Mouse (Mus musculus) megakaryocyte, embryonic 14.5 days (primary cell): Measurements from ENCODE around the gene Cdkl1. TPM values are rescaled to one million over a fixed set of nuclear protein-coding genes. Genes with fewer than 3 reads are reported as not detected.

Experiments
- H3K27me3 ChIP-seq: replicated peaks from 2 replicates; pipeline ENCODE3; 2012; ENCODE audit warnings: inconsistent platforms
- H3K36me3 ChIP-seq: replicated peaks from 2 replicates; pipeline ENCODE3; 2012; ENCODE audit warnings: low read length, inconsistent platforms, mixed read lengths
- H3K4me1 ChIP-seq: 2 replicates; pipeline ENCODE4 v1.6.1; 2012; ENCODE audit warnings: inconsistent platforms
- H3K4me3 ChIP-seq: replicated peaks from 2 replicates; pipeline ENCODE3; 2012; ENCODE audit warnings: moderate library complexity, mild to moderate bottlenecking, inconsistent platforms
- H3K9me3 ChIP-seq: 2 replicates; pipeline ENCODE4 v1.6.1; 2012; ENCODE audit warnings: inconsistent platforms
- FLI1 ChIP-seq: IDR thresholded peaks from 2 replicates; pipeline ENCODE4 v1.6.1; 2012; ENCODE audit warnings: low read length, inconsistent platforms, mixed read lengths
- GATA1 ChIP-seq: IDR thresholded peaks from 3 replicates; pipeline ENCODE4 v1.6.1; 2012; ENCODE audit warnings: mixed read lengths, low read length, inconsistent platforms, borderline replicate concordance
- polyA plus RNA-seq: library from polyadenylated mRNA; stranded (reverse); fragments of >175 nt; gene quantifications from 2 replicates; pipeline ENCODE4 v1.2.3, GENCODE M21; 2012; ENCODE audit warnings: low replicate concordance; ENCODE audit not compliant: insufficient read depth

The Cdkl1 gene
- polyA plus RNA-seq, 1 experiment: not detected

DNA sequence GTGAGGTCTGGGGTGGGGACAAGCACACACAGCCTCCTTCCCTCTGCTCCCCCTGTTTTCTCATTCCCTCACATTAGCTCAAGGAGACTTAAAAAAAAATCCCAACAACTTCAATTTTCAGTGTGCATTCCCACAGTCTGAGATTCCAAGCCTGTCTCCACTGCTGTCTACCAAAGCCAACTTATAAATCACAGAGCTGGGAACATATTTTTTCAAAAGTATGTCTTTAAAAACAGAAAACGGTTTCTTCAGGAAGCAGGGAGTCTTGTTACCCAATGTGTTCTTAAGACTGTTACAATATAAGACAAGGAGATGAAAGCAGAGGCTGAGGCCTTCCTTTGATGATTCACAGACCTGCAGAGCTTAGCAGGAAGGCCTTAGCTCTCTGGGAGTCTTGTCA, 20.9 kb upstream of the Cdkl1 start:
- no peak for TF ChIP-seq GATA1
- no peak for TF ChIP-seq FLI1
- peaks cover 15% of the 10 kb centered on the region for H3K36me3 ChIP-seq
- H3K9me3 ChIP-seq: no peaks in the 10 kb centered on the region
- H3K4me3 ChIP-seq: no peak overlapping the region
- H3K27me3 ChIP-seq: no peaks in the 10 kb centered on the region
- no peaks in the 10 kb centered on the region for H3K4me1 ChIP-seq

DNA sequence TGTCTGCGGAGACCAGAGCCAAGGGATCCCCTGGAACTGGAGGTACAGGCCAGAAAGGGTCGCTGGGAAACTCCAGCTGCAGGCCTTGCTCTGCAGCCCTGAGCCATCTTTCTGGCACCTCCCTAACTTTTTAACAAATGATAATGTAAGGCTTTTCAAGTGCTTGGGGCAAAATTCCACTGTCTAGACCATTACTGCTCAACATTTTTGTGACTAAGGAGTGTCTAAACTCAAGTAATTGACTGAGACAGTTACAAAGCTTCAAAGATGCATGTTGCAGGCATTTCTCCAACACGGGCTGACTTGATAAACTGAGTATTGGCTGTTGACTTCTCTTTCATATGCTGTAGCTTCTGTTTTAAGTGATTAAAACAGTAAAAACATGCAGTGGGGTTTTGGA, 18.4 kb upstream of the Cdkl1 start:
- peaks cover 6% of the 10 kb centered on the region for H3K36me3 ChIP-seq
- no peak overlapping the region for H3K4me3 ChIP-seq
- H3K9me3 ChIP-seq: no peaks in the 10 kb centered on the region
- H3K27me3 ChIP-seq: no peaks in the 10 kb centered on the region
- no peaks in the 10 kb centered on the region for H3K4me1 ChIP-seq
- TF ChIP-seq FLI1 (no peak), GATA1 (no peak)

DNA sequence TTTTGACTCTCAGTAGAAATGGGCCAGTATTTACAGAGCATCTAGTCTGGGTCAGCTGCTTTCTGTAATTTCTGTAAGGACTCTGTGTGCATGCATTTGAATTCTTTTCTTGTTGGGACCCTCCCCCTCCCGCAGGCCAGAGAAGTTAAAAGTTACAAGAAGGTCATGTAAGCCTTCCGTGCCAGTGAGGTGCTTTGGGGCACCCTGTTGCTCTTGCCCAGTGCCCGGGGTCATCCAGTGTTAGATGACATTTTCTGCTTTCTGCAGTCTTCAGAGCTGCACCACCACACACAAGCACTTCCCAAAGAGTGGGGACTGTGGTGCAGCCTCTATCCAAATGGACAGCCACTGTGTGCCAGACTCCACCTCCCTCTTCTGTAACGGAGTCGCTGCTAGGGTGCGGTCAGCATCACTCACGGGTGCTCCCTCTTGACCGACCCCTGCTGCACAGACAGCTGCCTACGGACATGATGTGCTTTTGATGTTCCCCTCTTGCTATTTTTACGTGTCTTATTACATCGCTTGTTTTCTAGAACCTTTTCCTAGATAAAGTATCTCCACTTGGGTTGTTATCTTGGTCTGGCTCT, 16.4 kb upstream of the Cdkl1 start:
- no peak for TF ChIP-seq GATA1
- no peak for TF ChIP-seq FLI1
- peaks cover 2% of the 10 kb centered on the region for H3K36me3 ChIP-seq
- H3K4me1 ChIP-seq: no peaks in the 10 kb centered on the region
- H3K4me3 ChIP-seq: peak overlapping the region; percentile 19
- H3K9me3 ChIP-seq: no peaks in the 10 kb centered on the region
- H3K27me3 ChIP-seq: no peaks in the 10 kb centered on the region

DNA sequence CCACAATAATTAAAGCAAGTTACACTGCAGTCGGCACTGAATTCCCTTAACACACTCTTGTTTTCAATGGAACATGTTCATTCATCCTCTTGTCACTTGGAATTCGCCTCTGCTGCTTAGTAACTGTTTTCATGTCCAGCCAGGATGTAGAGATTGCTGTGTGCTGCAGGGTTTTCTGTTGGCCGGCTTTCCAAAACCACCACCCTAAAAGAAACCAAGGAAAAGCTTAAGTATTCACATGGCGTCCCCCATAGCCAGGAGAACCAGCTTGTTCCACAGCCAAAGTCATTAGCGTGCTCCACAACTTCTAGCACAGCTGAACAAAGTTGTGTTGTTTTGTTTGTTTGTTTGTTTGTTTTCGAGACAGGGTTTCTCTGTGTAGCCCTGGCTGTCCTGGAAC, 14.1 kb upstream of the Cdkl1 start:
- peaks cover 2% of the 10 kb centered on the region for H3K36me3 ChIP-seq
- no peak for TF ChIP-seq GATA1
- TF ChIP-seq FLI1: no peak
- no peaks in the 10 kb centered on the region for H3K27me3 ChIP-seq
- H3K9me3 ChIP-seq: no peaks in the 10 kb centered on the region
- H3K4me1 ChIP-seq: no peaks in the 10 kb centered on the region
- no peak overlapping the region for H3K4me3 ChIP-seq

DNA sequence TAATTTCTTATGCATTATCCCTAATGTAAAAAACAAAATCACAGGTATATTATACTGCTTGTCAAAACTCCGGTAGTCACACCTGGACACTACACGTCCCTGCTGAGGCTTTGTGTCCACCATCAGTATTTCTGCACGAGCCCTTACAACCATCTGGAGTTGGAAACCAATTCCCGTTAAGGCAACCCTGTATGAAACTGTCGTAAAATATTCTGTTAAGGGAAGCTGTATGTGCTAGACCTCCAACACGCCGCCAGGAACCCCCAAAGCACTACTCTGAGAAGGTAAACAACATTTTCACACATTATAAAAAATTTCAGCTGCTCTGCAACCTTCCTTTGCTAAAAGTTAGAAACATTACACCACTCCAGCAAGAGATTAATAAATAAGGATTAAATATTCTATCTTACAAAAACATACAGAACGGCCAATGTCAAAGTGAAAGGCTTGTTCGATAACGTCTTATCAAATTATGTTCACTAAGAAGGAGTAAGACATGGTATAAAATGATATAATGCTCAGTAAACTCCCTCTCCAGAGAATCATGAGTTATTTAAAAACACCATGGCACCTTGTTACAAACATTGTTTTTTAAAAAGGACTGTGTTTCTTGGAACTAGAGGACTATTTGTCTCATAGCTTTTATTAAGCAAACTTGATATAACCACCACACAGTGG, 13.5 kb upstream of the Cdkl1 start:
- no peaks in the 10 kb centered on the region for H3K4me1 ChIP-seq
- no peaks in the 10 kb centered on the region for H3K9me3 ChIP-seq
- H3K27me3 ChIP-seq: no peaks in the 10 kb centered on the region
- peaks cover 2% of the 10 kb centered on the region for H3K36me3 ChIP-seq
- H3K4me3 ChIP-seq: no peak overlapping the region
- TF ChIP-seq GATA1 (no peak), FLI1 (no peak)

DNA sequence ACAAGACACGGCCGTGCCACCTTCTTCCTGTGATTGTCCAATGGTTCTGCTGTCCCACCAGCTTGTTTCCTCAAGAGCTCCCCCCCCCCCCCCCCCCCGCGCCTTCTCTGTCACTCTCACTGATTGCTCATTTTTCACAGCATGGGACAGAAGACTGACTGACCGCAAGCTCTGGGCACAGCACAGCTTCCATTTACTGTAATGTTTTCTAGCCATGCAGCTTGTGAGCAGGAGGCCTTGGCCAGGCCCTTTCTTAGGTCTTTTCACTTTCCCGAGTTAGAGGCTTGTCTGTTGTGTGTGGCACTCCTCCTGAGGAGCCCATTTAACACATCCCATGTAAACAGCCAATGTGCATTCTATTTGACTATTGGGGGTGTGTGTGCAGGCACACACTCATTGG, 12.1 kb upstream of the Cdkl1 start:
- TF ChIP-seq GATA1 (no peak), FLI1 (no peak)
- Histone ChIP-seq H3K9me3 (no peaks in the 10 kb centered on the region), H3K27me3 (peaks cover 3% of the 10 kb centered on the region), H3K4me1 (no peaks in the 10 kb centered on the region), H3K4me3 (no peak overlapping the region), H3K36me3 (peaks cover 2% of the 10 kb centered on the region)

DNA sequence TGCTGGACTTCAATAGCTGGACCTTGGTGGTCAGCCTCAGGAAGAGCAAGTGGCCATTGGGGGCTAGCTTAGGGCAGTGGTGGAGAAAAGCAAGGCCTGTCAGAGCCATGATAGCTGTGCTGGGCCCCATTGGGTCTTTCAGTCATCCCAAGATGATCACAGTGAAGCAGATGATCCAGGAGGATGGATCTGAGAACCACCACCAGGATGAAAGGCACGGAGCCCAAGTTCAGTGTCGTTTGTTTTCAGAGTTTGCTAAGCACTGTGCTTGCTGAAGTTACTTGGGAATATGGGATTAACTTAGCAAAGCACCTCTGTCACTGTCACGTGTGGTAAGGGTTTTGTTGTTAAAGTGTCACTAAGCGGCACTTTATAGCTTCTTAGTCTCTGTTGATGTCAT, 9.5 kb upstream of the Cdkl1 start:
- no peak for TF ChIP-seq GATA1
- TF ChIP-seq FLI1: no peak
- Histone ChIP-seq H3K4me3 (no peak overlapping the region), H3K4me1 (no peaks in the 10 kb centered on the region), H3K9me3 (no peaks in the 10 kb centered on the region), H3K36me3 (no peaks in the 10 kb centered on the region), H3K27me3 (peaks cover 6% of the 10 kb centered on the region)

DNA sequence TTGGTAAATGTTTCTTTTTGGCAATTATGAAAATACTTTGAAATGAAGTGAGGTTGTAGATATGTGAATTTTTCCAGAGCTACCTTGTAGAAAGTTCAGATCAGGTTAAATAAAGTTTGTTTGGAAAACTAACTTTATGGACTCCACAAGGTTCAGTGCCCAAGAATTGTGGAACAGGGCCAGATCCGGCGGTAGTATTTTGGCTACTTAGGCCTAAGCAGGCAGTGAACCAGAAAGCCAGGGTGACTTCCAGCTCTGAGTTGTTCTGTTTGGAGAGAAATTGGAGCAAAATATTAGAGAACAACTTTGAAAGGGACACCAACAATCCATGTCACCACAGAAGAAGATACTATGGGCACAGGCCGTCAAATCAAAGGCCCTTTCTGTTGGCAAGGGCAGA, 5.2 kb upstream of the Cdkl1 start:
- Histone ChIP-seq H3K9me3 (no peaks in the 10 kb centered on the region), H3K4me3 (no peak overlapping the region), H3K4me1 (peaks cover 4% of the 10 kb centered on the region), H3K36me3 (no peaks in the 10 kb centered on the region), H3K27me3 (peaks cover 25% of the 10 kb centered on the region)
- TF ChIP-seq GATA1 (no peak), FLI1 (no peak)

DNA sequence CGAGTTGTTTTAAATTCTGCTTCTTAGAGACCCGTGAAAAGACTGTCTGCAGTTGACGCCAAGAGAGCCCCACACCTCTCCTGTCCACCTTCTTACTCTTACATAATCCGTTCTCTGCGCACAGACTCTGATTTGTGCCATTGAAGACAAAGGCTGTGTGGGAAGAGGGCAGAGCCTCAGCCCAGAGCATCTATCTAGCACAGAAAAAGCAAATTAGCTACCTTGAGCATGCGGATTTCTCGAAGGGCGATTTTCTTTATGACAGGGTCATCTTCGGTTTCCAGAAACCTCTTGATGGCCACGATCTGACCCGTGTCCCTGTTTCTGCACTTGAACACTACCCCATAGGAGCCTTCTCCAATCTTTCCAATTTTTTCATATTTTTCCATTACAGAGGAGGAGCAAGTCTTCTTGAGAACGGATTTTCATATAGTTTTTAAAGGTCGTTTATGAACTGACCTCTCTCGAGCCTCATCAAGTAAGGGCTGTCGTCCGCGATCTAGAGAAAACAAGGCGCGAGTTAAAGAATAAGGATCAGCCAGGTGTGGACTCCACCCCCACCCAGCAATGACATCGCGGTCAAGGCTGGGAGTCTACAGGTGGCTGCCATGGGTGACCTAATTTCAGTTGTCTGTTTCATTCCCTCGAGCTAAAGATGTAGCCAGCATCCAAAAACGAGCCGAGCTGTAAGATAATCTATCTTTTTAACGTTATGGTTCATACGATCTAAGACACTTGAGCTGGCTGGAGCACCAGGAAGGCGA, 1.1 kb downstream of the Cdkl1 start:
- Histone ChIP-seq H3K4me3 (peak overlapping the region; percentile 93), H3K36me3 (no peaks in the 10 kb centered on the region), H3K9me3 (no peaks in the 10 kb centered on the region), H3K27me3 (peaks cover 69% of the 10 kb centered on the region), H3K4me1 (peaks cover 17% of the 10 kb centered on the region)
- TF ChIP-seq FLI1 (no peak), GATA1 (no peak)

DNA sequence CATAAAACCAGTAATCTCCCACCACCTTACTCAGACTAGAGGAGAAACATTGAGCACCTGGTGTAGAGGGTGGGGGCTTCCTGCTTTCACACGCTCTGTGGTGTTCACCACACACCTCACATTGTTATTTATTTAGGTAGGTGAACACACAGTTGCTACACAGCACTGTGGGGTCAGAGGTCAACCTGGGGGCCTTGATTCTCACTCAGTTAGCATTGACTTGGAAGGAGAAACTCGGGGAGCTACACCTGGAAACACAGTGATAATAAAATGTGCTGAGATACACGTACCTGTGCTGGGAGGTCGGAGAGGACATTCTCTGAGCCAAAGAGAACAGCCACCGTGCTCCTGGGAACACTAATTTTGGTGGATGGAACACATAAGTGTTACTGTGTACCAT, 2.7 kb downstream of the Cdkl1 start:
- H3K4me1 ChIP-seq: peaks cover 20% of the 10 kb centered on the region
- H3K9me3 ChIP-seq: no peaks in the 10 kb centered on the region
- no peak overlapping the region for H3K4me3 ChIP-seq
- H3K36me3 ChIP-seq: no peaks in the 10 kb centered on the region
- H3K27me3 ChIP-seq: peaks cover 63% of the 10 kb centered on the region
- TF ChIP-seq GATA1 (no peak), FLI1 (no peak)
